Mouse (Mus musculus) heart, adult 9 months (tissue): Measurements from ENCODE around the gene Ahcy.
A peak's percentile ranks its signal among the peaks of the same experiment; 100 is the strongest.
"Not testable (repeated sequence)": the region's sequence is repeated elsewhere in the genome, so short reads cannot be mapped to it uniquely, and the experiment has no call there.

Experiments used
- DNase-seq, 2 experiments: peaks; one replicate each; pipeline ENCODE4 v3.0.0; 2022; ENCODE audit warnings: low spot score in 2 of 2

The Ahcy gene

DNA sequence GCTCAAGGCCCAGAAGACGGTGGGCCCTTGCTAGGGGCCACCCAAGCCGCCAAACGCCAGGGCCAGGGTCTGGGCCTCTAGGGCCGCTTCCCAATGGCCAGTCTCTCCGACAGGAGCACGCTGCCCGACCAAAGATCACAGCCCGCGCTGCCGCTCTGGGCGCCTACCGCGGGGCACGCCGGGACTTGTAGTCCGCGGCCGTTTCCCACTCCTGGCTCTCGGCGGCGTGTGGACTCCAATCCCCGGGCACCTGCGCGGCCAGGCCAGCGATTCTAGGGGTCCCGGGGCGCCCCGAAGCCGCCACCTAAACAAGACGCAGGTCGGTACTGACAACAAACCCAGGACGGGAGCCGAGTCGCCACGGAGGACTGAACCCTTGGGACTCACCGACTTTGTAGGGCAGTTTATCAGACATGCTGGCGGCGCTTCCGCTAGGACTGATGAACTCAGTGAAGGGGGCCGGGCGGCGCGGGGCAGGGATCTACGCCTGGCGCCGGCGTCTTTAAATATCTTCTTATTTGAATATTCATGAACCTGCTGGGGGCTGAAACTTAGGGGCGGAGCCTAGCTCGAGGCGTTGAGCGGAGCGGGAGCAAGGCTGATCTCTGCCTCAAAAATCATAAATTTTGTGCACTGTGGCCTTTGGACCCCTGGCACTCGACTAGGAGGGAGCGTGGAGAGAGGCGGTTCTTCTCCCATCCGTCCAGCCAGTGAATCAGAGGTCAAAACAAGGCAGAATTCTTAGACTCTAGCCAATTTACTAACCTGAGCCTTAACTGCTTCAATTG is at the start of gene Ahcy:
Gene Ahcy, minus strand, starts transcription at position 520 of the 788 bp plus-strand sequence.
- peak; percentile 87 to 92 for DNase-seq

DNA sequence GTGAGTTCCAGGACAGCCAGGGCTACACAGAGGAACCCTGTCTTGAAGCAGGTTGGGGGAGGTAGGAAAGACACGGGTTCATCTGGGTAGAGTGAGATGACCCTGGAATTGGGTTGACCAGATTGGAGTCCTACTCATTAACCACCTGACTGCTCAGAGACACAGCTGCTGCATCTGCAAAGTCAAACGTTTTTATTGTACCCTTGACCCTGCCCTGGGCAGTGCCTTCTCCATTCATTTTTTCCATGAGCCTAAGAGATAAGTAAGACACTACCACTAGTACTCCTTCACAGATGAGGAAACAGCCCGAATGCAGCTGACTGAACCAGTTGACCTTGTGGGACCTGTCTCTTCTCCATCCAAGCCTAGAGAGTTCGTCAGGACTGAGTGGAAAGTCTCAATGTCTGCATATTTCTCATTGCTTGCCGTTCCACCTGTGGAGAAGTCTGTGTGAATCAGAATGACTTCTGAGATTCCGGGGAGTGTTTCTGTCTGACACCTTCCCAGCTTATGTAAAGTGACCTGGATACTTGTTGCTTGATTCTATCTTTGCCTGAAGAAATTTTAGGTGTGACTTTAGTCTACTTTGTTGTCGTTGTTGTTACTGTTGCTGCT is 41.0 kb upstream of the Ahcy start:
- DNase-seq, result no peak

DNA sequence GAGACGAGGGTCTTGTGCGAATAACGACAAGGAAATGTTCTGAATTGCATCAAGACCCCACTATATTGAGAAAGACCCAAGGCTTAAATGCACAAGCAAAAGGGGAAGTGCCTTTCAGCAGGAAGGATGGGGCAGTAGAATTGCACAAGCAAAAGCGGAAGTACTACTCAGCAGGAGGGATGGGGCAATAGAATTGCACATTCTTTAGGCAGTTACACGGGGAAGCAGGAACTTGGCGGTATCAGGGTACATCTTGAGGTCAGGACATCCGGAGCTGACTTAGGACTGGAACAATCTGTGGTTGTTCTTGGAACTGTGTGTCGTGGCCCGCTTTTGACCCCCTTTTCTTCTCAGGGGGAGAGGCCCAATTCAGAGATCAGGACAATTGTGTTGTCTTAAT is 33.0 kb upstream of the Ahcy start:
- DNase-seq, result not testable (repeated sequence)

GRCm38 (mm10) chr2:155103607-155104006 is 29.3 kb upstream of the Ahcy start:
- DNase-seq, result no peak

DNA sequence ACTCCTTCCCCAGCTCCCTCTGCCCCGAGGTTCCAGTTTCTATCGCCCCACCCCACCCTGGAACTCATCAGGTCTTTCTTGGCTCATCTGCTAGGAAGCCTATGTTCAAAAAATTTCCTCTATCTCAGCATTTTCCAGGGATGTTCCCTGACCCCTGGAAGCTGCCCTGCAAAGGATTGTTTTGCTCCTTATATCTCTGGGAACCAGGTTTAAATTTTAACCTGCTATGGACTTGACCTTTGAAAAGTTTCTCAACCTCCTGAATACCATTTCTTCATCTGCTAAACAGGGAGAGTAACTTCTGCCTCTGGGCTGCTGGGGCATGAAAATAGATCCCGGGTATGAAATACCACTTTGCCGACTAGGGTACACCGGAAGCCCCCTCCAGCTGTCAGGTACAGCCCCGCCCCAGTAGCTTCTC is 27.5 kb upstream of the Ahcy start:
- no peak for DNase-seq

DNA sequence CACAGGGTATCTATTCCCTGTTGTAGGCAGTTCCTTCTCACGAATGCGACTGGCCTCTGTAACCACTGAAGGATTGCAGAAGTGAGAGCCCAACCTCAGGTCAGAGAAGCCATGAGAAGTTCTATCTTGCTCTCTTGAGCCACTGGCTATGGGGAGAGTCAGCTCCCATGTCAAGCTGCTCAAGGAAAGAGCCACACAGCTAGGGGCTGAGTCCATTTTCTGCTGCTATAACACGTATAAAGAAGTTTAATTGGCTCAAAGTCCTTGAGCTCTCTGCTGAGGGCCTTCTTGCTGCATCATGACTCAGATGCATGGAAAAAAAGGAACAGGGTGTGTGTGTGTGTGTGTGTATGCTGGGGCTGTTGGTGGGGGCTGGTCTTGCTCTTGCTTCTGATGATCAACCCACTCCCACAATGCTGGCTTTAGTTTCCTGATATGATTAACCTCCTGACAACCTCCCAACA is 26.5 kb upstream of the Ahcy start:
- no peak for DNase-seq

DNA sequence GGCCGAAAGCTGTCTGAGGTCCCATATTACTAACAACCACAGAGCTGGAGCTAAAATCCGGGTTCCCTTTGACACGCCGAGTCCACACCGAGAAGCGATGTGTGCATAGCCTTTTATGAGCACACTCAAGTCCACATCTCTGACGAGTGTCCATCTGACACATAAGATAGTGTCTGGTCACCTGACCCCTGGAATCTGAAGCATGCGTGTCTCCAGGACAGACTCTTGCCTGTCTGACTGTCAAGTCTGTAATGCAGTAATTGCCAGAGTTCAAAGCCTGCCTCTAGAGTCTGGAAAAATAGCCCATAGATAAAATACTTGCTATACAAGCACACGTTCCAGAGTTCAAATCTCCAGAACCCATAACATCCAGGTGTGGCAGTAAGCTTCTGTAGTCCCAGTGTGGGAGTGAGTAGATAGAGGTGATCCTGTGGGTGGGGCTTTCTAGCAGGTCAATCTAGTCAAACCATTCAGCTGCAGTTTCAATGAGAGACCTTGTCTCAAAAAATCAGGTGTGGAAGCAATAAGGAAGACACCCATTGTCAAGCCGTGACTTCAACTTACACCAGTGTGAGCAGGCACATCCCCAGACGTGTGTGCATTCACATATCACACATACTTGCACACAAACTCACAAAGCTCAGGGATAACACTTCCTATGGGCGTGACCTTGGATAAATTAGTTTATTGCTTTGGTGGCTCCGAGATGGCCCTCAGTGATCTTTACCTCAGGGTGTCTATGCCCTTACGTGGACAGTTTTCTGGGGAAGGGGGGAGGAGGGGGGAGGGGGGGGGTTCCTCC is 25.9 kb upstream of the Ahcy start:
- DNase-seq, result no peak

- peak; percentile 13 to 17 for DNase-seq
Observed at GRCm38 (mm10) chr2:155099421-155099820, 25.1 kb upstream of the Ahcy start.

GRCm38 (mm10) chr2:155098720-155099380 is 24.6 kb upstream of the Ahcy start:
- no peak for DNase-seq

DNA sequence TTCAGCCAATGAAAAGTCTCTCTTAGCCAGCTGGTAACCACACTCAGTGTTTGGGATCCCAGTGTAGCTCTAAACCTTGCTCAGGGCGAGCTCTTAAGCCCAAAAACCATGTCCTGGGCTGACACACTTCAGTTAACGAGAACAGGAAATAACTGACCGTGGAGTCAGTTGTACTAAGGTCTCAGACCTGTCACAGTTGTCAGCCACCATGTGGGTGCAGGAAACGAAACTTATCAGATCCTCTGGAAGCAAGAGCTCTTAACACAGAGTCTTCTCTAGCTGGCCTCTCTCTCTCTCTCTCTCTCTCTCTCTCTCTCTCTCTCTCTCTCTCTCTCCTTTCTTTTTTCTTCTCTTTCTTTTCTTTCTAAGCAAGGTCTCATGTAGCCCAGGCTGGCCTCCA is 19.1 kb upstream of the Ahcy start:
- no peak for DNase-seq

GRCm38 (mm10) chr2:155091743-155092075 is 17.4 kb upstream of the Ahcy start:
- DNase-seq, result no peak

DNA sequence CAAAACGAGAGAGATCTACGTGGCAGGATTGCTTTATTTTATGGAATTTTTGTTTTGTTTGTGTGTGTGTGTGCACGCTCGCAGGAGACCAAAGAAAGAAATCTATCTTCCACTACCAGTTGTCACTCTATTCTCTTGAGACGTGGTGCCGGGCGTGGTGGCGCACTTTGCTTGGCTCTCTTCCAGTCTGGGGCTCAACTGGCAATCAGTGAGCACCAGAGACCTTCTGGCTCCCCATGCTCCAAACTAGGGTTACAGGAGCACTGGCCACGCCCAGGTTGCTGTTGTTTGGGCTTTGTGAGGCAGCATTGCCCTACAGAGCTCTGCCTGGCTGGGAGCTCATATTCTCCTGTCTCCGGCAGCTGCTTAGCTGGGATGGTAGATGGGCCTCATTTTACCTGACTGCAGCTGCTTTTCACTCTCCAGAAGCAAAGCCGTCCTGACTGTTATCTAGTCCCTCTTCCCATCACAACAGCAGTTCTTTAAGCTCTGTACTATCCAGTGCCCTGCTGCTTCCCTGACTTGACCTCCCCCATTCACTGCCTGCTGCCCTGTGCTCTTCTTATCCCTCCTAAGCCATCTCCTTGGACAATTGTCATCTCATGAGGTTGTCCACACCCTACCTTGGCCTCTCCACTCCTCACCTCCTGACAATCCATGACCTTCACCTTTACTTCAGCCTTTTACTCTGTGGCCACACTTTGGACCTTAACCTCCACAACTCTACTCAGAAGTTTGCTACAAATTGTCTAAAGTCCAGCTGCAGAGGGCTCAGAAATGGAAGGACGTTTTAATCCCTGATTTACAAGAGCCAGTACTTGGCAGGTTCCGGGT is 16.8 kb upstream of the Ahcy start:
- DNase-seq, result no peak

DNA sequence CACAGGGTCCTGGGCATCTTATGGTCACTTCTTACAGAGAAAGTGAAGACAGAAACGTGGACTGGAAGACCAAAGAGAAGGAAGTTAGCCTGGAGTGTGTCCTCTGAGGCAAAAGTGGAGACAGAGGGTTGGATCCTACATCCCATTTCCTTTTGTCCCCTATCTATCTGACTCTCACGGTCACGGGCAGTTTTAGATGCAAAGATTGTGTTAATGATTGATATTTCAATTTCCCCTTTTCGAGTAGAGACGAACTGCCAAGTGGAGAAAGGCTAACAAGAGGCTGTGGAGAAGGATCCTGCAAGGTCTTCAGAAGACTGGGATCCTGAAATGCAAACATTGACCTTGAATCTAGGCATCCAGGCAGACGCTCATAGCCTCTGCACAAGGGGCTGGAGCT is 14.0 kb upstream of the Ahcy start:
- DNase-seq, result no peak

- peak in 1 of 2 experiments; percentile 25 for DNase-seq
Observed at GRCm38 (mm10) chr2:155086328-155086727, 12.0 kb upstream of the Ahcy start.

GRCm38 (mm10) chr2:155084546-155084945 is 10.2 kb upstream of the Ahcy start:
- no peak for DNase-seq

DNA sequence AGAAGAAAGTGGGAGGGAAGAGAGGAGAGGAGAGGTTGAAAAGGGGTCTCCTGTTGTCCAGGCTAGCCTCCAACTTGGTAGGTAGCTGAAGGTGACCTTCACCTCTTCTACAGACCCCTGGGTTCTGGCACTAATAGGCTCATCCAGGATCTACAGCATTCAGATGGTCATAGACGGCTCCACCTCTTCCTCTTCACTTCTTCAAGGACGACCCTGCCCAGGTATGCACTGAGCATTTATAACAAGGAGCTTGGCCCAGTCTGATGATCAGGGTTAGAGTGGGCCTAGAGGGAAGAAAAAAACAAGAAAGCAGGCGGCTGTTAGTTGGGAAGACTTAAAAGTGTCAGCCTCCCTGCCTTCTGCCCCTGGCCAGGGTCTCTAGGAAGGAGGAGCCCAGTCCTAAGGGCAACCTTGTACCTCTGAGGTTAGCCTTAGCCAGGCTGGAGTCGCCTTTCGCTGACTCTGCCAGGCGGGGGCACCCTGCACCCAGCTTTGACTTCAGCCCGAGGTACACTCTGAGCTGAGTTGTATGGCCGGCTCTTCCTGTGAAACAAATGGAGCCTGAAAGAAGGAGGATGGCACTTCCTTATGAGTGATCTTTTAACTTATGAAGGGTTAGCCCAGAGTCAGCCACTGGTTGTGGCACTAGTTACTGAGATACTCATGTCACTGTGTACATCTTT is 8.0 kb upstream of the Ahcy start:
- DNase-seq, result peak in 1 of 2 experiments; percentile 33

- no peak for DNase-seq
Observed at GRCm38 (mm10) chr2:155081056-155081455, 6.8 kb upstream of the Ahcy start.

DNA sequence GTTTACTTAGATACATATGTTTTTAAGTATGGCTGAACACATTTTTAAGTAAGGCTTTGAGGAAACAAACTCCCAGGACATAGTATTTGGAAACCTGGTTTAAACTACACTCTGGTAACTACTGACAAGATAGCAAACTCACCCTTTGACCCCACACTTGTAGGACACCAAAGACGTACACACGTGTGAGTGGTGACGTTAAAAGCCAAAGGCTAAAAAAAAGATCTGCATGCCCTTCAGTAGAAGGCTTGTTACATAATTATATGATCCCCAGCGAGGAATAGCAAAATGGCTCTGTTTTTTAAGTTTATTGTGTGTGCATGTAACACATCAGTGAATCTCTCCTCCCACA is 5.9 kb upstream of the Ahcy start:
- no peak for DNase-seq

- DNase-seq, result no peak
Observed at GRCm38 (mm10) chr2:155079500-155080178, 5.3 kb upstream of the Ahcy start.

DNA sequence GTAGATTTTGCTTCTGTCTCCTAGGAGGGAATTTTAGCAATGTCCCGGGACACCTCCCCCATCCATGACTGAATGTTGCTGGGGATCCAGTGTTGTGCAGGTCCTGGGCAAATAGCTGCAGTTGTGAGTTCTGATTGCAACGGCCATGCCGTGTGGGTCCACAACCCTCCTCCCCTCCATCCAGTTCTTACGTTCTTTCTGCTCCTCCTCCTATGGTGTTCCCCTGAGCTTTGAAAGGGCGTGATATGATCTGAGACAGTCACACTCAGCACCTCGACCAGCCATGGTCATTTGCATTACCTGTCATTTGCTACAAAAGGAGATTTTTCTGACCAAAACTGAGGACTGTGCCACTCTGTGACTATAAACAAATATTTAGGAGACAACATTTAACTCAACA is 1.4 kb upstream of the Ahcy start:
- no peak for DNase-seq
